ENCODE assay signal across 11 mouse cellular contexts in the genomic region with DNA sequence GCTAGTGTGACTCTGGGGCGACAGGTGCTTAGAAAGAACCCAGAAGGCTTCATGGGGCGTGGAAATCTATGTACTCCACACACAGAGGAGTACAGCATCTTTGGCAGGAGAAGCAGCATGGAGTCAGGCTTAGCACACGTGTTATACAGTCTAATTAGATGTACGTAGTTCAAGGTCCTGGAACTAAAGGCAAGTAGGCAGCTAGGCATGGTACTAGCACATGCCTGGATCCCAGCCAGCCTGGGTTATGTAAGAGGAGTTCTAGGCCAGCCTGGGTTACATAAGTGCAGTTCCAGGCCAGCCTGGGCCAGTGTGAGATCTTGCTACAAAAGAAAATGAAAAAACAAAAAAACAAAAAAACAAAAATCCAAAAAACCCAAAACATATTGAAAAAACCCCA. TPM values are rescaled to one million over a fixed set of nuclear protein-coding genes. Genes with fewer than 3 reads are reported as not detected.
DNase-seq lines count a peak whose midpoint lies in the region; ATAC-seq and TF ChIP-seq lines count a peak whose summit lies in the region.
"Had no signal": no experiment of that assay in that cellular context is flagged by ENCODE, and none has a peak within 500 bp of the region (broad histone marks: within the 10 kb centered on the region; RNA-seq: fewer than 3 reads in every experiment).

No protein-coding gene starts in this region.

- no peak for TF ChIP-seq CTCF in liver, adult 2 months (IDR thresholded peaks at IDR 0.05; ENCODE audit: low read depth, low read length)

- no peaks in the 10 kb centered on the region for H3K9me3 ChIP-seq in liver, embryonic 12.5 days (replicated peaks)
- H3K9me3 ChIP-seq: liver, embryonic 13.5 days had no signal

- H3K27ac ChIP-seq in liver, adult 2 months (replicated peaks; ENCODE audit: insufficient read depth, low read depth, low read length): peak overlapping the region; percentile 29; the same call in 1 of the 2 replicates
- no peak overlapping the region for H3K27ac ChIP-seq in liver, embryonic 12.5 days
- H3K27ac ChIP-seq: liver, embryonic 13.5 days had no signal

- DNase-seq in liver, adult 2 months (ENCODE audit: extremely low read depth, low read depth, low spot score): peak; percentile 96
- DNase-seq in adrenal gland, postnatal 36 days: peak; percentile 76
- peak; percentile 93 for DNase-seq in cerebellum, adult 9-10 months
- DNase-seq in lung, postnatal 14 days: peak; percentile 45
- DNase-seq in right cerebral cortex, postnatal 4 days: no peak
- DNase-seq: liver, embryonic 13.5 days; right cerebral cortex, adult 18-20 months had no signal

- no peak overlapping the region for H3K4me2 ChIP-seq in liver, embryonic 12.5 days
- H3K4me2 ChIP-seq: liver, embryonic 13.5 days had no signal

- WGBS in liver, adult 2 months: 23% methylated on average over 4 of the region's 4 CpGs
- 70% methylated on average over 4 of the region's 4 CpGs for WGBS in liver, embryonic 12.5 days (ENCODE audit: insufficient replicate concordance)

- no peak overlapping the region for H3K4me3 ChIP-seq in liver, adult 2 months (ENCODE audit: insufficient read depth, low read depth, low read length)
- no peak overlapping the region for H3K4me3 ChIP-seq in liver, embryonic 12.5 days
- H3K4me3 ChIP-seq: erythroblast, embryonic 14.5 days; liver, embryonic 13.5 days had no signal

- H3K4me1 ChIP-seq in liver, adult 2 months (ENCODE audit: control insufficient read depth, insufficient read depth, low read length): peaks cover 8% of the 10 kb centered on the region; the same call in 1 of the 2 replicates
- no peaks in the 10 kb centered on the region for H3K4me1 ChIP-seq in liver, embryonic 12.5 days
- H3K4me1 ChIP-seq: liver, embryonic 13.5 days had no signal

- TF ChIP-seq POLR2A in liver, adult 2 months (IDR thresholded peaks at IDR 0.05; ENCODE audit: extremely low read depth, insufficient read depth, low read length): no peak

- no peak for ATAC-seq in liver, embryonic 12.5 days
- ATAC-seq in erythroblast, adult 5-6 weeks (replicated peaks; ENCODE audit: low FRiP score, poor library complexity, severe bottlenecking): no peak
- ATAC-seq: inflammation-experienced regulatory T-cells, adult 6 months had no signal

- H3K79me2 ChIP-seq in liver, adult 2 months (ENCODE audit: control insufficient read depth, insufficient read depth, low read length): no peaks in the 10 kb centered on the region

- no peak overlapping the region for H3K9ac ChIP-seq in liver, adult 2 months (ENCODE audit: low read depth, low read length)
- H3K9ac ChIP-seq in liver, embryonic 12.5 days: no peak overlapping the region
- H3K9ac ChIP-seq: liver, embryonic 13.5 days had no signal

- H3K27me3 ChIP-seq in liver, adult 2 months (ENCODE audit: control insufficient read depth, insufficient read depth, low read length): no peaks in the 10 kb centered on the region
- no peaks in the 10 kb centered on the region; the same call in 1 of the 2 replicates for H3K27me3 ChIP-seq in liver, embryonic 12.5 days (replicated peaks)

- no peaks in the 10 kb centered on the region for H3K36me3 ChIP-seq in liver, adult 2 months (ENCODE audit: control insufficient read depth, insufficient read depth, low read length)
- no peaks in the 10 kb centered on the region for H3K36me3 ChIP-seq in liver, embryonic 12.5 days
- H3K36me3 ChIP-seq: liver, embryonic 13.5 days had no signal

RNA-seq across cellular contexts. Expression of a gene that starts 49.1 kb away (rescaled TPM):
- 24.2 and 24.7 TPM in 2 replicates for total RNA-seq in liver, adult 2 months (2014; rRNA removed)
- polyA plus RNA-seq in liver, adult 2 months (2012; rRNA removed): 4.5 and 5.3 TPM in 2 replicates
- polyA plus RNA-seq in liver, embryonic 12.5 days (2016; fragmentation: Nextera tagmentation; extraction: Ambion mirVana): 0.56 and 0.99 TPM in 2 replicates
- 10 to 100 TPM; 23.8 to 31.0 TPM for total RNA-seq in adrenal gland, postnatal 36 days (2021)
- total RNA-seq in erythroblast, adult 5-6 weeks (2015; ENCODE audit: low replicate concordance): 2.1 TPM in 2 replicates
- 1.7 and 2.4 TPM in 2 replicates for total RNA-seq in erythroblast, adult 5-6 weeks (2017; ENCODE audit: low replicate concordance)

RNA-seq across cellular contexts. Expression of a gene that starts 49.2 kb away (rescaled TPM):
- total RNA-seq in liver, adult 2 months (2014; rRNA removed): 1.5 TPM in 2 replicates
- polyA plus RNA-seq in liver, adult 2 months (2012; rRNA removed): 1.5 and 1.7 TPM in 2 replicates
- polyA plus RNA-seq in liver, embryonic 12.5 days (2016; fragmentation: Nextera tagmentation; extraction: Ambion mirVana): not detected in 2 replicates
- total RNA-seq in adrenal gland, postnatal 36 days (2021): under 1 TPM; 0.40 to 0.63 TPM
- not detected in 2 replicates for total RNA-seq in erythroblast, adult 5-6 weeks (2015; ENCODE audit: low replicate concordance)
- total RNA-seq in erythroblast, adult 5-6 weeks (2017; ENCODE audit: low replicate concordance): not detected in 2 replicates
- polyA plus RNA-seq: erythroblast, embryonic 14.5 days; inflammation-experienced regulatory T-cells, adult 6 months; liver, embryonic 13.5 days had no signal
